Mouse (Mus musculus) hindbrain, postnatal 0 days (tissue): Measurements from ENCODE around the gene Eef1g. TPM values are rescaled to one million over a fixed set of nuclear protein-coding genes. Genes with fewer than 3 reads are reported as not detected.

Experiments used
- ATAC-seq: fragments of 200-750 bp; cut with Nextera tagmentation; 2 replicates; pipeline ENCODE4 v1.8.0; 2017; ENCODE audit warnings: mild to moderate bottlenecking, moderate TSS enrichment, moderate library complexity
- DNase-seq: peaks from one replicate; pipeline ENCODE4 v3.0.0-alpha.2; 2015; ENCODE audit warnings: low spot score
- H3K27ac ChIP-seq: fragments of 300-500 bp; sonication (generic); 2 replicates; pipeline ENCODE4 v1.5.1; 2014; ENCODE audit warnings: mild to moderate bottlenecking
- H3K27me3 ChIP-seq: fragments of 300-500 bp; sonication (generic); 2 replicates; pipeline ENCODE4 v1.6.1; 2014; ENCODE audit warnings: low read length, mixed read lengths; ENCODE audit not compliant: insufficient read depth
- H3K36me3 ChIP-seq: fragments of 300-500 bp; sonication (generic); 2 replicates; pipeline ENCODE4 v1.6.1; 2014; ENCODE audit warnings: low read length, mixed read lengths; ENCODE audit not compliant: insufficient read depth
- H3K4me1 ChIP-seq: fragments of 300-500 bp; sonication (generic); 2 replicates; pipeline ENCODE4 v1.6.1; 2014; ENCODE audit warnings: antibody characterized with exemption, low read length, mixed read lengths; ENCODE audit not compliant: insufficient read depth
- H3K4me2 ChIP-seq: fragments of 300-500 bp; sonication (generic); 2 replicates; pipeline ENCODE4 v1.6.1; 2014; ENCODE audit warnings: low read depth, mild to moderate bottlenecking, low read length, moderate library complexity, mixed read lengths
- H3K4me3 ChIP-seq: fragments of 300-500 bp; sonication (generic); 2 replicates; pipeline ENCODE4 v1.5.1; 2014; ENCODE audit warnings: low read length
- H3K9ac ChIP-seq: fragments of 300-500 bp; sonication (generic); replicated peaks from 2 replicates; pipeline ENCODE4 v1.6.1; 2014; ENCODE audit warnings: mild to moderate bottlenecking, low read length, moderate library complexity, mixed read lengths
- H3K9me3 ChIP-seq: fragments of 300-500 bp; sonication (generic); 2 replicates; pipeline ENCODE4 v1.6.1; 2016; ENCODE audit warnings: low read length, mixed read lengths
- CTCF ChIP-seq: IDR thresholded peaks from 2 replicates; pipeline ENCODE4 v1.5.1; 2016; ENCODE audit warnings: antibody characterized with exemption, control low read depth, low read depth
- WGBS: fragments of 180-500 bp; shearing (Covaris S2); extraction: QIAGEN DNeasy Blood & Tissue Kit; methylation state at CpG from one replicate; pipeline ENCODE4 v1.1.7; 2014; 5-methylcytosine and 5-hydroxymethylcytosine counted together
- polyA plus RNA-seq: library from polyadenylated mRNA; unstranded; fragments of >200 nt; fragmentation: Nextera tagmentation; extraction: Ambion mirVana; gene quantifications from 2 replicates; pipeline ENCODE4 v1.2.1, GENCODE M21; 2015
- total RNA-seq: library from RNA; depleted of rRNA; stranded (reverse); fragments of >200 nt; gene quantifications from 2 replicates; pipeline ENCODE4 v1.2.3, GENCODE M21; 2014

Gene Eef1g
- total and polyA plus RNA-seq, 2 experiments from 2014 or later, result 256 to 469 TPM

DNA sequence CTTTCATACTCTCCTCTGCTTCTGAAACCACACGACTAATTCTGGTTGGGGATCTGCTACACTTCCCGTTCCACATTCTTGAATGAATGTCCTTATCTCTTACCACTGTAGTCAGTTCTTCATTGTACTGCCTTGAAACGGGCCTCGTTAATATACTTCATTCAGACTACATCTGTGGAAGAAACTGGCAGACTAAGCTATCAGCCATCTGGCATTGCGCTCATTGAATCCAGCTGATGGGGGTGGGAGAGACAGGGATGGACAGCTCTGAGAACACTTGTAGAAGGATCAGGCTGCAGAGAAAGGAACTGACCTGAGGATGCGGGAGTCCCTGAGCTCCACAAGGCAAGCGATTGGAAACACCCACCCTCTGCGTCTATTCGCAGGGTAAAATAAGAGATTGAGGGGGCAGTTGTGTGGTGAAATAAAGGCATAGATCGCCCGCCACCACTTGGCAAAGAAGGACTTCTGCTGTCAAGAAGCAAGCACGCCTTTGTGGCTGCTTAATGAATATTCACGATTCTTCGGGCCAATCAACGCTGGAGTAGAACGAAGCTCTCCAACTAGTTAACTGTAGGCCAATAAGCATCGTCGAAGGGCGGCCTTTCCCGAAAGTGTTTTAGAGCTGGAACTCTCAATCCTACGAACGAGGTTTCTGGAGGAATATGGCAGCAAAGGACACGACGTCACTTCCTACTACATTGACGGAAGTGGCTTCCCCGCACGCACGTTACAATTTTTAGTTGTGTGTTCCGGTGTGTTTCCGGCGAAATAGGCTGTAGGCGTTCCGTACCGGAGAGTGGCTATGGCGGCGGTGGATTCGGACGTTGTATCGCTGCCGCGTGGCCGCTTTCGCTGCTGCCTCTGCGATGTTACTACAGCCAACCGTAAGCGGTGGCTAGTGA lies 13.5 kb upstream of the Eef1g start, which contains the start of gene Tut1:
Gene Tut1 (plus strand): TSS at position 713 of the 905 bp plus-strand sequence.
- H3K4me2 ChIP-seq, result peak within 1 kb of the TSS; percentile 89

DNA sequence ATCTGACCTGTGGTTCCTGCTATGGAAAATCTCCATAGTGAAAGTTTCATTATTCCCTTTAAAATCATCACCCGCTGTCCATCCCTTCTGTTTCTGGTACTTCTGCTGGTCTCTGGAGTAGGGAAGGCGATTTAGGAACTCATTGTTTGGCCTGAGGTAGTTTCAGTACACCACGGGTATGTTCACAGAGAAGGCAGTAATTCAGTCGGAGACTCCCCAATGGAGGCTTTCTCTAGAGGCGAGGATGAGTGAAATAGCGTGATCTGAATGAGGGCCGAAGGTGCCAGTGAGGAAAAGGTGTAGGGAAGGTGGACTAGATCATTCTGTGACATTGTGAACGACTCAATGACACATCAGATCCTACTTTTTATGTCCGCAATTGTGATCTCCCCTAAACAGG lies 12.7 kb upstream of the Eef1g start:
- 8% methylated on average over 9 of the region's 9 CpGs for WGBS

More for the DNA sequence above, 13.5 kb upstream of the Eef1g start, which contains the start of gene Tut1:
- H3K27ac ChIP-seq, result peak within 1 kb of the TSS; percentile 88
- H3K27me3 ChIP-seq, result no peaks in the 10 kb centered on the region
- peak within 1 kb of the TSS; percentile 69 for H3K9ac ChIP-seq
- peak; percentile 28 for TF ChIP-seq CTCF
- H3K36me3 ChIP-seq, result peaks cover 29% of the 10 kb centered on the region
- peak within 1 kb of the TSS; percentile 67 for H3K4me3 ChIP-seq
- WGBS, result 2% methylated on average over 46 of the region's 46 CpGs
- peak; percentile 99 for DNase-seq
- peak; percentile 95 for ATAC-seq
- H3K9me3 ChIP-seq, result no peaks in the 10 kb centered on the region
- 0 out of 2 replicates have a peak, but pooled peaks cover 12% of the 10 kb centered on the region for H3K4me1 ChIP-seq

DNA sequence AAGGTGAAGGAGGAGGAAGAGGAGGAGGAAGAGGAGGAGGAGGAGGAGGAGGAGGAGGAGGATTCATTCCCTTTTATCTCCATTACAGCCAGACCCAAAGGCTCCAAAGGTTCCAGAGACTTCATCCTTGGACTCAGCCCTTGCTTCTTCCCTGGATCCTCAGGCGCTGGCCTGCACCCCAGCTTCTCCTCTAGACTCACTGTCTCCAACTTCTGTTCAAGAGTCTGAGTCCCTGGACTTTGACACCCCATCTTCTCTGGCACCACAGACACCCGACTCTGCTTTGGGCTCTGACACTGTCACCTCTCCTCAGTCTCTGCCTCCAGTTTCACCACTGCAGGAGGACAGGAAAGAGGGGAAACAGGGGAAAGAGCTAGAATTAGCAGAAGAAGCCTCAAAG lies 4.6 kb upstream of the Eef1g start:
- ATAC-seq (no peak), DNase-seq (no peak)
- Histone ChIP-seq H3K36me3 (peaks cover 61% of the 10 kb centered on the region), H3K9me3 (no peaks in the 10 kb centered on the region), H3K4me1 (peaks cover 3% of the 10 kb centered on the region; the same call in 1 of the 2 replicates), H3K4me3 (no peak overlapping the region), H3K27me3 (no peaks in the 10 kb centered on the region), H3K9ac (no peak overlapping the region), H3K27ac (no peak overlapping the region), H3K4me2 (no peak overlapping the region)
- 90% methylated on average over 2 of the region's 2 CpGs for WGBS
- TF ChIP-seq CTCF, result no peak

More for the DNA sequence above, 12.7 kb upstream of the Eef1g start:
- Histone ChIP-seq H3K36me3 (peaks cover 24% of the 10 kb centered on the region), H3K4me3 (peak overlapping the region; percentile 67), H3K4me1 (0 out of 2 replicates have a peak, but pooled peaks cover 12% of the 10 kb centered on the region), H3K27me3 (no peaks in the 10 kb centered on the region), H3K27ac (peak overlapping the region; percentile 88), H3K4me2 (peak overlapping the region; percentile 89), H3K9me3 (no peaks in the 10 kb centered on the region), H3K9ac (peak overlapping the region; percentile 69)
- DNase-seq (no peak), ATAC-seq (no peak)
- no peak for TF ChIP-seq CTCF

DNA sequence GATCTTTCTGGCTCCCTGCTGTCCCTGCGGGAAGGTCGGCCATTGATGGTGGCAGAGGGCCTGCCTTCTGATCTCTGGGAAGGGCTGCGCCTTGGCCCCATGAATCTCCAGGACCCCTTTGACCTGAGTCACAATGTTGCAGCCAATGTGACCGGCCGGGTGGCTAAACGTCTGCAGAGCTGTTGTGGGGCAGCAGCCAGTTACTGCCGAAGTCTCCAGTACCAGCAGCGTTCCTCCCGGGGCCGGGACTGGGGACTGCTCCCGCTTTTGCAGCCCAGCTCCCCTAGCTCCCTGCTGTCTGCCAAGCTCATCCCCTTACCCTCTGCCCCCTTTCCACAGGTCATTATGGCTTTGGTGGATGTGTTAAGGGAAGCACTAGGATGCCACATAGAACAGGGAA lies 1.8 kb upstream of the Eef1g start:
- H3K27ac ChIP-seq, result no peak overlapping the region
- no peak for ATAC-seq
- H3K4me2 ChIP-seq, result no peak overlapping the region
- TF ChIP-seq CTCF, result no peak
- H3K9me3 ChIP-seq, result no peaks in the 10 kb centered on the region
- no peaks in the 10 kb centered on the region for H3K27me3 ChIP-seq
- H3K9ac ChIP-seq, result no peak overlapping the region
- H3K4me3 ChIP-seq, result no peak overlapping the region
- H3K36me3 ChIP-seq, result peaks cover 48% of the 10 kb centered on the region
- 82% methylated on average over 11 of the region's 11 CpGs for WGBS
- no peak for DNase-seq
- peaks cover 6% of the 10 kb centered on the region; the same call in 1 of the 2 replicates for H3K4me1 ChIP-seq

DNA sequence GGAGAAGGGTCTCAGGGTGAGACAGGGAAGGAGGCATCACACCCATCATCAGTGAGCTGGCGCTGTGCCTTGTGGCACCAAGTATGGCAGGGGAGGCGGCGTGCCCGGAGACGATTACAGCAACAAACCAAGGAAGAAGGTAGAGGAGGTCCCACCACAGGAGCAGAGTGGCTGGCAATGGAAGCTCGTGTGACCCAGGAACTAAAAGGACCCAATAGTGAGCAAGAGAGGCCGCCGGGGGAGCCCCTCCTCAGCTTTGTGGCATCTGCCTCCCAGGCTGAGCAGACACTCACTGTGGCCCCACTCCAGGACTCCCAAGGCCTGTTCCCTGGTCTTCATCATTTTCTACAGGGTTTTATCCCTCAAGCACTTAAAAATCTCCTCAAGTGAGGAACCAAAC lies 1.1 kb upstream of the Eef1g start:
- peak overlapping the region; percentile 54; the same call in 1 of the 2 replicates for H3K9ac ChIP-seq
- ATAC-seq, result no peak
- TF ChIP-seq CTCF, result no peak

DNA sequence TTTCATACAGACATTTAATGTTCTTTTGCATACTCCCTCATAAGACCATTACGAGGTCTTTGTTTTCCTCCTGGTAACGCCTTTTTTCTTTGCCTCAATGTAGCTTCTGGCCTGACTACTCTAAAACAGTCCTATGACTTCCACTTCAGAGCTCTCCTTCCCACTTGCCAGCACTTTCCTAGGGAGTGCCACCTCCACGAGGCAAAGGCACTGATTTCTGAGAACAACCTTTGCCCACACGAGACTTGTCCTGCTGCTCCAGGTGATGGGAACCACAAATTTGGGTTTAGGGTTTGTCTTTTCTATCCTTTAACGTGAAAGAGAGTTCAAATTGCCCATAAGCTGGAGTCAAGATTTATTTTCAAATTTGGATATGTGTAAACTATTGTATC lies 647 bp upstream of the Eef1g start:
- peak overlapping the region; percentile 54 for H3K9ac ChIP-seq
- H3K4me1 ChIP-seq, result peaks cover 6% of the 10 kb centered on the region; the same call in 1 of the 2 replicates
- H3K27me3 ChIP-seq, result no peaks in the 10 kb centered on the region
- peak overlapping the region; percentile 76 for H3K27ac ChIP-seq
- ATAC-seq (no peak), DNase-seq (no peak)
- no peaks in the 10 kb centered on the region for H3K9me3 ChIP-seq
- peak overlapping the region; percentile 86 for H3K4me2 ChIP-seq
- WGBS, result 41% methylated on average over 5 of the region's 5 CpGs
- peaks cover 50% of the 10 kb centered on the region for H3K36me3 ChIP-seq
- TF ChIP-seq CTCF, result no peak
- peak overlapping the region; percentile 80 for H3K4me3 ChIP-seq

More for the DNA sequence above, 1.1 kb upstream of the Eef1g start:
- WGBS, result 71% methylated on average over 8 of the region's 8 CpGs
- Histone ChIP-seq H3K9me3 (no peaks in the 10 kb centered on the region), H3K27ac (peak overlapping the region; percentile 76), H3K4me2 (peak overlapping the region; percentile 86; the same call in 1 of the 2 replicates), H3K4me1 (peaks cover 6% of the 10 kb centered on the region; the same call in 1 of the 2 replicates), H3K36me3 (peaks cover 46% of the 10 kb centered on the region), H3K27me3 (no peaks in the 10 kb centered on the region), H3K4me3 (no peak overlapping the region)
- DNase-seq, result no peak
